Mouse (Mus musculus) hindbrain, postnatal 0 days (tissue): ENCODE measurements around the gene Frem3. TPM values are rescaled to one million over a fixed set of nuclear protein-coding genes. Genes with fewer than 3 reads are reported as not detected.

Experiments
- ATAC-seq: fragments of 200-750 bp; cut with Nextera tagmentation; 2 replicates; pipeline ENCODE4 v1.8.0; 2017; ENCODE audit warnings: mild to moderate bottlenecking, moderate TSS enrichment, moderate library complexity
- DNase-seq: peaks from one replicate; pipeline ENCODE4 v3.0.0-alpha.2; 2015; ENCODE audit warnings: low spot score
- H3K27ac ChIP-seq: fragments of 300-500 bp; sonication (generic); 2 replicates; pipeline ENCODE4 v1.5.1; 2014; ENCODE audit warnings: mild to moderate bottlenecking
- H3K27me3 ChIP-seq: fragments of 300-500 bp; sonication (generic); 2 replicates; pipeline ENCODE4 v1.6.1; 2014; ENCODE audit warnings: low read length, mixed read lengths; ENCODE audit not compliant: insufficient read depth
- H3K36me3 ChIP-seq: fragments of 300-500 bp; sonication (generic); 2 replicates; pipeline ENCODE4 v1.6.1; 2014; ENCODE audit warnings: low read length, mixed read lengths; ENCODE audit not compliant: insufficient read depth
- H3K4me1 ChIP-seq: fragments of 300-500 bp; sonication (generic); 2 replicates; pipeline ENCODE4 v1.6.1; 2014; ENCODE audit warnings: antibody characterized with exemption, low read length, mixed read lengths; ENCODE audit not compliant: insufficient read depth
- H3K4me2 ChIP-seq: fragments of 300-500 bp; sonication (generic); 2 replicates; pipeline ENCODE4 v1.6.1; 2014; ENCODE audit warnings: low read depth, mild to moderate bottlenecking, low read length, moderate library complexity, mixed read lengths
- H3K4me3 ChIP-seq: fragments of 300-500 bp; sonication (generic); 2 replicates; pipeline ENCODE4 v1.5.1; 2014; ENCODE audit warnings: low read length
- H3K9ac ChIP-seq: fragments of 300-500 bp; sonication (generic); replicated peaks from 2 replicates; pipeline ENCODE4 v1.6.1; 2014; ENCODE audit warnings: mild to moderate bottlenecking, low read length, moderate library complexity, mixed read lengths
- H3K9me3 ChIP-seq: fragments of 300-500 bp; sonication (generic); 2 replicates; pipeline ENCODE4 v1.6.1; 2016; ENCODE audit warnings: low read length, mixed read lengths
- CTCF ChIP-seq: IDR thresholded peaks from 2 replicates; pipeline ENCODE4 v1.5.1; 2016; ENCODE audit warnings: antibody characterized with exemption, control low read depth, low read depth
- WGBS: fragments of 180-500 bp; shearing (Covaris S2); extraction: QIAGEN DNeasy Blood & Tissue Kit; methylation state at CpG from one replicate; pipeline ENCODE4 v1.1.7; 2014; 5-methylcytosine and 5-hydroxymethylcytosine counted together
- polyA plus RNA-seq: library from polyadenylated mRNA; unstranded; fragments of >200 nt; fragmentation: Nextera tagmentation; extraction: Ambion mirVana; gene quantifications from 2 replicates; pipeline ENCODE4 v1.2.1, GENCODE M21; 2015
- total RNA-seq: library from RNA; depleted of rRNA; stranded (reverse); fragments of >200 nt; gene quantifications from 2 replicates; pipeline ENCODE4 v1.2.3, GENCODE M21; 2014

Gene Frem3
- total and polyA plus RNA-seq, 2 experiments from 2014 or later: 0.25 to 0.58 TPM

- Histone ChIP-seq H3K36me3 (no peaks in the 10 kb centered on the region), H3K9me3 (no peaks in the 10 kb centered on the region), H3K9ac (no peak overlapping the region), H3K4me3 (no peak overlapping the region), H3K27ac (no peak overlapping the region), H3K4me1 (no peaks in the 10 kb centered on the region), H3K4me2 (no peak overlapping the region), H3K27me3 (no peaks in the 10 kb centered on the region)
- peak; percentile 79 for DNase-seq
- peak; percentile 83 for ATAC-seq
- TF ChIP-seq CTCF: peak; percentile 86
- 56% methylated on average over 4 of the region's 4 CpGs for WGBS
Observed at GRCm38 (mm10) chr8:80688141-80688540, 77.3 kb downstream of the Frem3 start.

- Histone ChIP-seq H3K36me3 (peaks cover 37% of the 10 kb centered on the region), H3K27ac (no peak overlapping the region), H3K27me3 (no peaks in the 10 kb centered on the region), H3K4me1 (no peaks in the 10 kb centered on the region), H3K9me3 (no peaks in the 10 kb centered on the region), H3K9ac (no peak overlapping the region), H3K4me3 (no peak overlapping the region), H3K4me2 (no peak overlapping the region)
- ATAC-seq (no peak), DNase-seq (peak; percentile 61)
- WGBS: 64% methylated on average over 4 of the region's 4 CpGs
- TF ChIP-seq CTCF: peak; percentile 57
Observed at GRCm38 (mm10) chr8:80710670-80711400, 100.0 kb downstream of the Frem3 start.

- H3K27me3 ChIP-seq: no peaks in the 10 kb centered on the region
- no peak for TF ChIP-seq CTCF
- H3K4me3 ChIP-seq: no peak overlapping the region
- no peaks in the 10 kb centered on the region for H3K4me1 ChIP-seq
- DNase-seq: no peak
- 84% methylated on average over 1 of the region's 1 CpGs for WGBS
- no peak overlapping the region for H3K27ac ChIP-seq
- H3K9me3 ChIP-seq: no peaks in the 10 kb centered on the region
- no peak overlapping the region for H3K9ac ChIP-seq
- no peak for ATAC-seq
- H3K36me3 ChIP-seq: peaks cover 25% of the 10 kb centered on the region
- no peak overlapping the region for H3K4me2 ChIP-seq
Observed at GRCm38 (mm10) chr8:80714461-80714860, 103.6 kb downstream of the Frem3 start.

GRCm38 (mm10) chr8:80732326-80732725 is 121.4 kb downstream of the Frem3 start:
- Histone ChIP-seq H3K27ac (no peak overlapping the region), H3K36me3 (peaks cover 24% of the 10 kb centered on the region)
- TF ChIP-seq CTCF: no peak

GRCm38 (mm10) chr8:80738046-80738387 is 127.1 kb downstream of the Frem3 start:
- no peak for DNase-seq
- no peak for TF ChIP-seq CTCF
- no peaks in the 10 kb centered on the region for H3K9me3 ChIP-seq
- peak overlapping the region; percentile 85 for H3K9ac ChIP-seq
- no peak for ATAC-seq
- H3K4me1 ChIP-seq: peaks cover 5% of the 10 kb centered on the region; the same call in 1 of the 2 replicates
- H3K4me2 ChIP-seq: peak overlapping the region; percentile 80
- H3K4me3 ChIP-seq: peak overlapping the region; percentile 73
- WGBS: 1% methylated on average over 5 of the region's 5 CpGs
- peaks cover 4% of the 10 kb centered on the region; the same call in 1 of the 2 replicates for H3K36me3 ChIP-seq
- peak overlapping the region; percentile 96 for H3K27ac ChIP-seq
- H3K27me3 ChIP-seq: no peaks in the 10 kb centered on the region

More at GRCm38 (mm10) chr8:80732326-80732725, 121.4 kb downstream of the Frem3 start:
- no peak overlapping the region for H3K4me3 ChIP-seq
- no peaks in the 10 kb centered on the region for H3K4me1 ChIP-seq
- DNase-seq (no peak), ATAC-seq (no peak)
- H3K27me3 ChIP-seq: no peaks in the 10 kb centered on the region
- no peak overlapping the region for H3K9ac ChIP-seq
- no peaks in the 10 kb centered on the region for H3K9me3 ChIP-seq
- no peak overlapping the region for H3K4me2 ChIP-seq

GRCm38 (mm10) chr8:80738388-80739154 is 127.7 kb downstream of the Frem3 start:
- Histone ChIP-seq H3K4me3 (peak overlapping the region; percentile 73), H3K9me3 (no peaks in the 10 kb centered on the region), H3K4me1 (peaks cover 5% of the 10 kb centered on the region; the same call in 1 of the 2 replicates), H3K36me3 (peaks cover 4% of the 10 kb centered on the region; the same call in 1 of the 2 replicates), H3K9ac (peak overlapping the region; percentile 85), H3K27me3 (no peaks in the 10 kb centered on the region), H3K27ac (peak overlapping the region; percentile 96), H3K4me2 (peak overlapping the region; percentile 80)
- DNase-seq (peak; percentile 73), ATAC-seq (peak; percentile 72)
- whole genome bisulfite sequencing: under 1% methylated on average over 48 of the region's 84 CpGs
- 0 out of 2 replicates have a peak, but pooled peaks have one; percentile 12 for TF ChIP-seq CTCF
